Mouse (Mus musculus) brain, embryonic 14.5 days (tissue): ENCODE measurements around the gene Il9r.

Source experiments
- CTCF ChIP-seq: fragments of 200-500 bp; IDR thresholded peaks from 2 replicates; pipeline ENCODE4 v1.5.1; 2012; ENCODE audit warnings: inconsistent platforms, mild to moderate bottlenecking, moderate library complexity, borderline replicate concordance; ENCODE audit not compliant: insufficient read depth, insufficient read length; ENCODE audit errors: extremely low read depth
- POLR2A ChIP-seq: fragments of 200-500 bp; IDR thresholded peaks from 2 replicates; pipeline ENCODE4 v1.6.1; 2012; ENCODE audit warnings: mild to moderate bottlenecking, inconsistent platforms, borderline replicate concordance; ENCODE audit not compliant: poor library complexity, insufficient read depth, insufficient read length, severe bottlenecking; ENCODE audit errors: extremely low read depth

GRCm38 (mm10) chr11:32149605-32150004 lies 50.5 kb downstream of the Il9r start:
- TF ChIP-seq POLR2A (no peak), CTCF (no peak)
